Mouse (Mus musculus) left cerebral cortex, postnatal 25 days (tissue): ENCODE measurements at regions not wholly inside any gene's neighbourhood (a gene's known extent, or its start where the extent isn't known, plus 50 kb on each side); places are given as distances from the start of the nearest gene placed in this dataset.

Source experiments
- DNase-seq, 2 experiments: peaks; one replicate each; pipeline ENCODE4 v3.0.0; 2022; ENCODE audit warnings: low spot score in 2 of 2, mixed read lengths in 1 of 2
- intact Hi-C: fragments of 180-260 bp; cut with DNase I; formaldehyde crosslinking; loops from one replicate; pipeline ENCODE4 v1.15.1; 2025

GRCm38 (mm10) chr6:36266717-36267402, 121.0 kb upstream of the Chrm2 start:
- peak; percentile 12 to 70 for DNase-seq
- intact Hi-C loops = loop anchor here (5.0 kb wide), 1 partner anchor 55 kb away; no protein-coding TSS in a partner anchor

- intact Hi-C loops = no loop called here
- no peak for DNase-seq
Observed at GRCm38 (mm10) chr6:36286664-36287063, 101.2 kb upstream of the Chrm2 start.

GRCm38 (mm10) chr6:36313586-36313985, 74.3 kb upstream of the Chrm2 start:
- DNase-seq = no peak
- intact Hi-C loops = no loop called here
